Mouse (Mus musculus) skeletal muscle tissue, adult 2 months (tissue): ENCODE results near the gene Pknox1.
"Not testable (repeated sequence)": the region's sequence is repeated elsewhere in the genome, so short reads cannot be mapped to it uniquely, and the experiment has no call there.

Source experiments
- DNase-seq: peaks from one replicate; pipeline ENCODE4 v3.0.0-alpha.2; 2012; ENCODE audit warnings: low read depth, low spot score

Pknox1 gene

DNA sequence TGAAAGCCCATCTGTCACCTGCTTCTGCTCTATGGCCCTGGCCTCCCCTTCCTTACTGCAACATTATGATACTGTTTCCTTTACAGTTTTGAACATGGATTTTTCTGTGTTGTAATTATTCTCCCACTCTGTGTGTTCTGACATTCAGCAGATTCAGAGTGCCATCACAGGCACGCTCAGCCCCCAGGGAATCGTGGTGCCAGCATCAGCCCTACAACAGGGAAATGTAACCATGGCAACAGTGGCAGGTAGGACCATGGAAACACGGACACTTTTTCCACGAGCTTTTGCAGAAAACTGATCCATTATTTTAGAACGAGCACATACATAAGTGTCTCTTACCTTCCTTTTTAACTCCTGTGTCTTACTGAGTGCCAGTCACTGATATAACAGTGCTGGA, 30.5 kb downstream of the Pknox1 start:
- no peak for DNase-seq

DNA sequence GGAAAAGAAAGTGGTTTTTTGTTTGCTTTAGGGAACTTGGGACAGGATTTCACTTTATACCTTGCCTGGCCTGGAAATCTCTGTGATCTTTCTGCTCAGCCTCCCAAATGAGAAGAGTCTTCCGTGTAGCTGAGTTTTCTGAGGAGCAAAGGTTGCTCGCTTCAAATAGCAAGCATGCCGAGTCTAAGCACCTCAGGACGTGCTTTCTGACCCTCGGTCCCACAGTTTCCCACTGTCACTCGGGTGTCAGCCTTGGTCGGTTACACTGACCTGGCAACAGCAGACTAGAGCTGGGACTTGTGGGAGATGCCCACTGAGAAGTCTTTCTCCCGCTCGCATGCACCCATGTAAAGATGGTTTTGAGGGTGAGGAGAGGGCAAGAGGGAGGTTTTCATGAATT, 33.4 kb downstream of the Pknox1 start:
- DNase-seq = no peak

DNA sequence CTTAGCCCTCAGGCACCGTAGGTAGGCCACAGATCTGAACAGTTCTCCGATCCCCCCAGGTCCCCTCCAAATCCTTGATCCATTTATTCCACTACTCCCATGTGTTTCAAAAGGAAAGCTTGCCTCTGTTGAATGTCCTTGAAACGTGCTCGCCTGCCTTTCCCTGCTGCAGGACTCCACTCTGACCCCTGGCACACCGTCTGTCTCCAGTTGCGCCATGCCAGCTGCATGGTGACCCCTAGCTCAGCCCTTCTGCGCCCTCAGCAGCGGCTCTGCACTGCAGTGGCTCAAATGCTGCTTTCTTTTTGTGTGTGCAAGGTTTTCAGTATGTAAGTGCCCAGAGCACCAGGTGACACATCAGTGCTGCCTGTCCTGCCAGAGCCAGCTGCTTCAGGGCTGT, 34.1 kb downstream of the Pknox1 start:
- no peak for DNase-seq

DNA sequence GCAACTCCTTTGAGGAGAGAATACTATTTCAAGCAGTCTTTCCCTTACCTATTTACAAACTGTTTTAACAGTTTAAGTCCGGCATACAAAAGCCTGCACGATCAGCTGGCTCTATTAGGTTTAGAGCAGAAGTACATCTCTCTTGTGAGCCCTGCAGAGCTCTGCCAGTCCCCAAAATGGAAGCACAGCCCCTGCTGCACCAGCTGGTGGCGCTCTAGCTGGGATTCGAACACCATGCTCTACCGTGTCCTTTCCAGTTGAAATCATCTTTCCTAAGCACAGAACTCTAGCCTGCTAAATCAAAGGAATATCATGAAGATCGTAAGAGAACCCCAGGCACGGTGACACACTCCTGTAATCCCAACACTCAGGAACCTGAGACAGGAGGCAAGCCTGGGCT, 41.9 kb downstream of the Pknox1 start:
- no peak for DNase-seq

DNA sequence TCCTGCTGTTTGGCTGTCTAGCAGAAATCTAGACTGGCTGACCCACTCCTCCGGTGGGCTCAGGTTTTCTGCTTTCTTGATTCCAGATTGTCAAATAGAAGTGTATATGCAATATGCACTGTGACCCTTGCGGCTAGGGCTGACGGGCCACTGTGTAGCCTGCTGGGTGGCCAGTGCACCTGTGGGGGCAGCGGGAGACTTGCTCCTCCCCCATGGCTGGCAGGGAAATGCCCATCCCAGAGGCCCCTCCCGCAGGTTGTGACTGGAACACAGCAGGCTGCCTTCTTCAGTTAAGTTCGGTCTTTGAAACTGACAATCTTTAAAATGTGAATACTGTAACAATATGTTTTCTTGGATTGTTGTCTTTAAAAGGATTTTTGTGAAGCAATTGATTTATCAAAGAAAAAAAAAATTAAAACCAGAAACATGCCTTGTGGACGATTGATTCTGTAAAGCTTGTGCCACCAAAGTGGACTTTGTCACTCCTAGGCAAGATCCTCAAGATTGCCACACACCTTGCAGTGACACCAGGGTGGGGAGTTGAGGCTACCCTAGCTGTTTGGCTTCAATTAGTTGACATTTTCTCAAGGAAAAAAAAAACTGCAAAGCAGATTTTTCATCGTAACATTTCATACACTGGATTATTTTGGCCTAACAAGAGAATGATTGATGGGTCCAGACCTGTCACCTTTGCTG, 42.9 kb downstream of the Pknox1 start:
- DNase-seq = no peak

DNA sequence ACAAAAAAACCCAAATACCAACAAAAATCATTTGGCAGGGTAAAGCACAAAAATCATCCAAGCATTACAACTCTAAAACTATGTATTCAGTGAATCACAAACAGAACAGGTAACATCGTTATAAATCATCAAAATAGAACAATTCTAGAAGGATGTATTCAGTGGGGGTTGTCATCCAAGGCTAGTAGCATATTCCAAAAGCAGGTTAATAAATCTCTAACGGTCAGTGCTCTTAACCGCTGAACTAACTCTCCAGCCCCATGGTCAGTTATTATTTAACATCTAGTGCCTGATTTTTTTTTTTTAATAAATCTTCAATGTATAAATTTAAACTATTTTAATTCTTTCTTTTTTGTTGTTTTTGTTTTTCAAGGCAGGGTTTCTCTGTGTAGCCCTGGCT, 44.6 kb downstream of the Pknox1 start:
- not testable (repeated sequence) for DNase-seq

DNA sequence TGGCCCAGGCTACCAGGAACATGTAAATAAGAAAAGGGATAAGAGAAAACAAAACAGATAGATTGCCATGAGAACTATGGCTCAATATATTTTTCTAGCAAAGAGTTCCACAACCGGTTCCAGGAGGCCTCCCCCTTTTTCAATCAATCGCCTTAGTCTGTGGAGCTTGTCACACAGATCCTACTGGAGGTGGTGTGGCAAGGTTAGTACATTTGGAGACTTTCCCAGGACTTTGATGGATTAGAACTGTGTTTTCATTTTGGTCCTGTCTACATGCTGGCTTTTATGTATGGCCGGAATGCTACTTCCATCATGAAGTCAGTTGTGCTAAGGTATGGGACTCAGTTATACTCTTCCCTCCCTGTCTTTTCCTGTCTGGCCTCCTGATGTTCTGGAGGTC, 45.4 kb downstream of the Pknox1 start:
- no peak for DNase-seq

DNA sequence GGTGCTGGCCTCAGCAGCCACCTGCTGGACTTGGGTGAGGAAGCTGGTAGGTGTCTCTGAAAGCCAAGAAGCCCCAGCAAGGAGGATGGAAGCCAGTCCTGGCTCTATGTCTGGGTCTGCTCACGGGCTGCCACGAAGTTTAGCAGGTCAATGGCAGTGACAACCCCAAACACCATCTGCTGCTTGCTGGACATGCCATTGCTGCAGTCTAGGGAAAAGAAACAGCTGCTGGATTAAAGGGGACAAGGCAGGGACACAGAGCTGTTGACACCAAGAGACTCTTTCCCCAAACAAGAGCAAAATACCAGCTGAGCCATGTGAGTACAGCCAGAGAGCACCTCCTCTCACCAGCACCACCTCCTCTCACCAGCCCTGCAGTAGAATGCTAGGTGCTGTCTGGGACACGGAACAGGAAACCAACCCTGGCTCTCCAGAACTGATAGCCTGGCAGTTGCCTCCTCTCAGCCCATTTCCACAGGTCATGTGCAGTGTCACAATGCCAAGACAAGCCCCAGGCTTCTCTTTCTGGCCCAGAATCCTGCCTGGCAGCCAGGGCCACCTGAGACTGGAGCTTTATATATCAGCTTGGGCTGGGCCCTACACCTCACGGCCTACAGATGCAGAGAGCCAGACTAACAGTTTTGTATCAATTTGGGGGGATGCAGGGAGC, 48.7 kb downstream of the Pknox1 start:
- no peak for DNase-seq

DNA sequence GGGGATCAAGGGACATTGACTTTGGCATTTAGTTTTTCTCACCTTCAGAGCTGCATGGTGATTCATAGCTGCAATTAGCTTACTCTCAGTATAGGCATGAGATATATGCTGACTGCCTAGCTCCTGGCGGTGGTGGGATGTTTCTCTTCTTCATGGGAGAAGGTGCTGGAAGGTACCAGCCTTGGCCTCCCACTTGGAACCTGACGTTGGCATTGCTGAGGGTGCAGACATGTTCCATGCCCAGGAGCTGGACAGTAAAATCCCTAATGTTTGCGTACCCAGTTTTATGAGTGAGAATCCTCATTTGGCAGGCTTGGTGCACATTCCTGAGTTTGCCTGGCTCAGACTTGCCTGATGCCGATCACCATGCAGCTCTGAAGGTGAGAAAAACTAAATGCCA, 58.6 kb downstream of the Pknox1 start:
- no peak for DNase-seq

DNA sequence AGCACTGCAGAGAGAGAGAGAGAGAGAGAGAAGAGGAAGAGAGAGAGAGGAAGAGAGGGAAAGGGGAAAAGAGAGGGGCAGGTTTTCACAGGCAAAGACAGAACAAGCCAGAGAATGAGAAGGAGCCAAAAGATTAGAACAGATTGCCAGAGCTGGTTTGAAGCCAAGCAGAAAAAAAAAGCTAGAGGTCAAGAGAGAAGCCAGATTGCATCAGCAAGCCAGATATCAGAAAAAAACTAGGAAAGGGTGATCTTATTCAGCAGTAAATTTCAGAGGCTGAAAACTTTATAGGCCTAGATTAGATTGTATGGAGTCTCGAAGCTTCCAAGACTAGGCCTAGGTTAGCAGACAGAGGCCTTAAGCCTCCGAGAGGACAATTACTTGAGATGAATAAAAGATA, 63.4 kb downstream of the Pknox1 start:
- DNase-seq = no peak

DNA sequence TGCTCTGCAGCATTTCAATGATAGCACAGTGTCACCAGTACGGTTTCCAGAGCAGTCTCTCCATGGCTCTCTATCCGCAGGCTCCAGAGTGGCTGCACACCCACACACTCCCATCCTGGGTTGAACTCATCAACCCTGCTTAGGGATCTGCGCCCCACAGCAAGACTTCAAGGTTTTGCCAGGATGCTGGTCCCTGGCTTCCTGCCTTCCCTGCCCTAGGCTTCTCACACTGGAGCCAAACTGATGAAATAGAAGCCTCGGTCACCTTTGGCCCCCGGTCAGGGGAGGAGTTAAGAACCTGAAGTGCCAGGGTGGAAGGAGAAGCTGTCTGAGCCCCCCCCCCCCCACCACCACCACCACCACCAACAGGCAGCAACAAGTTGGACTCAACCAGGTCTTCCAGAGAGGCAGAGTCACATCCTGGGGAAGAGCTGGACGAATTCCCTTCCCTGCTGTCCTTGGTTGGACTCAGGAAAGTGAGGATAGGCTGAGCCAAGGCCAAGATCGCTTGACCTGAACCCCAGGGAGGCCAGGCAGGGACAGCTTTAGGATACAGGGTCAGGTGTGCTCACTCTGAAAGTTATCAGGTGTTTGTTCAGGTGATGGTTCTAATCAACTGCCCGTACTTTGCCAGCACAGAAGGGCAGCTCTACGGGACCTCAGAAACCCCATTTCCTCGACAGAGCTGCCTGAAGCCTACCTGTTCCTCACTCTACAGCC, 66.7 kb downstream of the Pknox1 start:
- no peak for DNase-seq

DNA sequence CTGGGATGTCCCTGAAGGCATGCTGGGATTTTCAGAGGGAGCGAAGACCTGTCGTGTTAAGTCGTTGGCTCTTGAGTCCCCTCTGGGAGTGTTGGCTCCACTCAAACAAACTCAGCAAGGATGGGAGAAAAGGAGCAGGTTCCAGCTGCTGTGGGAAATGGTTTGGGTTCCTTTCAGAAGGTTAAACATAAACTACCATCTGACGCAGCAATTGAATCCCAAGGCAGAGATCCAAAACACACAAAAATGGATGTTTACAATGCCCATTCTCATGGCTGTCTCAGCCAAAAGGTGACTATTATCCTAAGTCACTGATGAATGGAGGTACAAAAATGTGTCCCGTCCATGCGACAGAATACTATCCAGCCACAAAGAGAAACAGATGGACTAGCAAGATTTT, 68.5 kb downstream of the Pknox1 start:
- DNase-seq = no peak

DNA sequence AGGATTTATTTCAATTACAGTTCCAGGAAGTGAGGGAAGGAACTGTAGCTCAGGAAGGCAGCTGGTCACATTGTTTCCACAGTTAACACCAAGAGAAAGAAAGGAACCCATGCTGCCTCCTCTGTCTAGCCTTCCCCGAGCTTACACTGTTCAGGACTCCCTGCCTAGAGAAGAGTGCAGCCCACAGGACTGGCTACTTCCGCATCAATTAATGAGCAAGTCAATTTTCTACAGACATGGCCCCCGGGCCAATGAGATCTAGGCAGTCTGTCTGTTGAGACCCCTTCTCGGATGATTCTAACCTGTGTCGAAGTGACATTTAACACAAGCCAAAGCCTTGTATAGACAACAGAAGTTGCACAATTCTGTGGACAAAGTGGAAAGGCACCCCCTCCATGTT, 70.4 kb downstream of the Pknox1 start:
- no peak for DNase-seq

DNA sequence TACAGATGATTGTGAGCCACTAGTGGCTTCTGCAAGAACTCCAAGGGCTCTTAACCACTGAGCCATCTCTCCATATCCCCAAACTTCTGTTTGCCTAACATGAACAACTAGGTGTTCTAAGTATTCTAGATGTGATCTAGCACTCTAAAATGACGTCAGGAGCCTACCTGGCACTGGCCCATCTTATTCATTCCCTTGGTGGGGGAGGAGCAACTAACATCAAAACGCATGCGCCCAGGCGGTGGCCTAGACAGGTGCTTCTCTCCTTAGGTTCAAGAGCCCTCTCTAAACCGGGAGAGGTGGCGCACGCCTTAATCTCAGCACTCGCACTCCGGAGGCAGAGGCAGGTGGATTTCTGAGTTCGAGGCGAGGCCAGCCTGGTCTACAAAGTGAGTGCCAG, 71.2 kb downstream of the Pknox1 start:
- no peak for DNase-seq

DNA sequence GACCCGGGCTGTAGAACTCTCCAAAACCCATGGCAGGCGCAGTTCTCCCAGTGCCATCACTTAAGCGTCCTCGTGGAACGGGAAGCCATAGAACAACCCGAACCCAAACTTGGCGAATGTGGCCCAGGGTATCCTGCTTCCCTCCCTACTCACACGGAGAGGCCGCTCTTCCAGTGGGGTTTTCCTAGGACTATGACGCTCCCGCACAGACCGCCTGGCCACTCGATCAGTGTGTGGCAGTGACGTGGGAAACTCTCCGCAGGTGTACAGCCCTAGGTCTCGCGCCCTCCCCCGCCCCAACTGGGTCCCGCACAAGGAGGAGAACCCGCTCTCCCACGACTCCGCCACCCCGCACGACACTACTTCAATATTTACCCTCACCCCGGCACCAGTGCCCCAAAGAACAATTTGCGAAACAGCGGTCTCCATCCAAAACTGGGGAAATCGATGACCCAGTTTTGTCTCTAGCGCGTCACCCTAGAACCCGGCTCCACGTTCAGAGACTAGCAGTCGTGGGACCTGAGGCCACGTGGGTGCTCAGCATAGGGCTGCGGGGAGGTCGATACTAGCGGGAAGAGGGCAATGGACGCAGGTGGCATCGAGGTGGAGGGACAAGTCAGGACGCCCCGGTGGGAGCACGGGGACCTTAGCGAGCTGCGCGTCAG, 71.9 kb downstream of the Pknox1 start:
- DNase-seq = no peak

DNA sequence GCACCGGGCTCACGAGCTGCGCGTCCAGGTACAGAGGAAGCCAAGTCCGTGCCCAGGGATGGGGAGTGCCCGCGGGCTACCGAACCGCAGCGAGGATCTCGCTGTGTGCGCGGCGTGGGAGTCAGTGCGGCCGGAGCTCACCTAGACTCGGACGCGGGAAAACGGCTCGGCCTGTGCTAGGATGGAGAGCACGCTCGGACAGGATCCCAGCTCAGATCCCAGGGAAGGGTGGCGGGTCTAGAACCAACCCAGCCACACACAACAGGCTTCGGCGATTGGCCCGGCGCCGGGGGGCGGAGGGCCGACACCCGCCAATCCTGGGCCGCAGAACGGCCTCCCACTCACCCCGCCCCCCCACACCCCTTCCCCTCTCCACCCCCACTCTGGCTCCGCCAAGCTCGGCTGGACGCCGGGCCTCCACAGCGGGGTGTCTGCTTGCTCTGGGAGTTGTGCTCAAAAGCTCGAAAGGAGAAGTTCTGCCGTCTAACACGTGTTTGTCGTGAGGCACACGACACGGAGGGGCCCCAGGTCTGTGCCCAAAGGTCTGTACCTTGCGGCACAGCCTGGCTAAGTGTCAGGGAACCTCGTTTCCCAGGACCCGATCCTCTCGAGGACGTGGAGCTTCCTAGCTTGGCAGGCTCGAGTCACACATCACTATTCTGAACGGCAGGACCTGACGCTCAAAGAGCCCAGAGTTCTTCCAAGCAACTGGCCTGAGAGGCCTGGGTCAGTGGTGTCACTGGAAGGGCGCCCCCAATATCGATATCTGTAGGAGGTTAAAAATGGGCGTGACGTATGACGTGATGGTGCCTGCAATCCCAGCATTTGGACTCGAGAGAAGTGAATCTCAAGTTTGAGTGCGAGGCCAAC, 72.6 kb downstream of the Pknox1 start, which contains the start of gene Cbs:
Gene Cbs, minus strand, starts transcription at position 297 of the 870 bp plus-strand sequence.
- DNase-seq = peak; percentile 47

DNA sequence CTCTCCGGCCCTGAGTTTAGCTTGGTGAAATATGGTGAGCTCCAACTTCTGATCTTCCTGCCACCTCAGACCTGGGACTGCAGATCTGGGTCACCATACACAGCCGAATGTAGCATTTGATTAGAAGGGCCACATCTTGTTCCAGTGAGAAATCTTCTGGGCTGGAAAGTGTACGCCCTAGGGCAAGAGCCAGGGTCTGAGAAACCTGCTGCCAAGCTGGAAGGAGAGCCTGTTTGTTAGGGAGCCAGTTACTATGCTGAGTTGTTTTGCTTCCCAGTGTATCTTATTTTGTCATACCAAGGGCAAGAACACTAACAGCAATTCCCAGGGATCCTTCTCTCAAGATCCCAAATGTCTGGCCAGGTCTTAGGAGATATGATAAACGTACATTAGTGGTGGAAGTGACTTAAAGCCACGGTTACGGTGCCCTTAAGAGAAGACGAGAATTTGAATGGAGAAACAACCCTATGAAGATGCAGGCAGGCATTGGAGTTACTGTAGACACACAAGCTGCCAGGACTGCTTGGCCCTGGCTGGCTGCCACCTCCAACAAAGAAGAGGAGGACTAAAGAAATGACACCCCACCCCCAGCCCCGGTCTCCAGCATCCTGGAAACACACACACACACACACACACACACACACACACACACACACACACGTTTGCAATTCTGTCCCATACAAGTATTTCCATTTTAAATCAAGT, 73.5 kb downstream of the Pknox1 start:
- DNase-seq = no peak

DNA sequence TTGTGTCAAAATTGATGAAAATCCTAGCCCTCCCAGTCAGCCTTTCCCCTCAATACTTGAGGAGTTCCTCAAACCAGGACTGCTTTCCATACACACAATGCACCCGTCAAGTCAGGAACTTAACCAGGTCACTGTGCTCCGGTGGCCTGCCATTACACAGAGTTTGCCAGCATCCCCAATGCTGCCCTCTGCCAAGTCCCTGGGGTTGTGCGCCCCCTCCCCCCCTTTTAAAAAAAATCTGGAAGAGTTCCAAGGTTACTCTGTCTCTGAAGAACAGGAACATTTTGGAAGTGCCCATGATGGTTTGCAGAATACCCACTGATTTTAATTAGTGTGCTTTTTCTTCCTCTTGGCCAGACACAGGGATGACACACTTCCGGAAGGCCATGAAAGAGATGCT, 75.1 kb downstream of the Pknox1 start:
- no peak for DNase-seq

DNA sequence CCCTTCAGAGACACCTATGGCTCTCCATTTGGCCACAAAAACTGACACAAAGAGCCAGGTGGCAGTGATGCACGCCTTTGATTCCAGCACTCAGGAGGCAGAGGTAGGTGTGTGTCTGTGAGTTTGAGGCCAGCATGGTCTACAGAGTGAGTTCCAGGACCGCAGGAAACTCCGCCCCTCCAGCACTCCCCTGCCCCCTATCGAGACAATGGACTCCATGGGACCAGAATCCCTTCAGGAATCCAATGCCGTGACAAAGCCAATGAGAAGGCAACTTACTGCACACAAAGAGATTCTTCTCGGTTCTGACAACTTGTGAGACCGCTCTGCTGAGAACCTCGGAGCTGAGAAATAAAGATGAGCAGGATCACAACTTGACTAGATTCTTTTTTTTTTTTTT, 77.8 kb downstream of the Pknox1 start:
- DNase-seq = no peak

DNA sequence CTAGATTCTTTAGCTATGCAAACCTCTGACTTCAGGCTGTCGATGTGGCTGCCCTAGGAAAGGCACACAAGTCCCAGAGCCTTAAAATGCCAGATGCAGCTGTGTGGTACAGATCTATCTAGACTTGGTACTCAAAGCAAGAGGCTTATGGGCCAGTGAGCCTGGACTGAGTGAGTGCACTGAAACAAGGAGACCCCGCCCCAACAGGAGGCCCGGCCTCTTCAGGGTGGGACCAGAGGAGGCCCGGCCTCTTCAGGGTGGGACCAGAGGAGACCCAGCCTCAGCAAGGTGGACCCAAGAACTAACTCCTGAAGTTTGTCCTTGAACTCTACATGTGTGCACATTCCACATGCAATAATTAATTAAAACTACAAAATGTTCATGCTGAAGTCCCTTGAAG, 78.4 kb downstream of the Pknox1 start:
- DNase-seq = no peak
